Mouse (Mus musculus): ENCODE data around the gene Lipk. TPM values are rescaled to one million over a fixed set of nuclear protein-coding genes. Genes with fewer than 3 reads are reported as not detected.

The Lipk gene
- polyA plus RNA-seq, 1 experiment from 2014 or later: not detected

Small RNA genes lying within 50 kb of the gene (microRNA-seq; reads per million reads assigned to microRNA genes)
- gene Gm23334: not detected

Other genes starting within 250 kb of the Lipk start
- gene Lipo3, start 246.3 kb upstream of the Lipk start, polyA plus RNA-seq (2014; fragmentation: Nextera tagmentation; extraction: Ambion mirVana): 14.4 and 14.9 TPM in 2 replicates
- gene Lipo1, start 220.8 kb upstream of the Lipk start, polyA plus RNA-seq (2014; fragmentation: Nextera tagmentation; extraction: Ambion mirVana): not detected in 2 replicates
- gene Lipf, start 47.1 kb upstream of the Lipk start, polyA plus RNA-seq (2014; fragmentation: Nextera tagmentation; extraction: Ambion mirVana): not detected in 2 replicates
- not detected in 2 replicates for gene Lipn, start 59.1 kb downstream of the Lipk start, polyA plus RNA-seq (2014; fragmentation: Nextera tagmentation; extraction: Ambion mirVana)
- not detected in 2 replicates for gene Lipm, start 92.6 kb downstream of the Lipk start, polyA plus RNA-seq (2014; fragmentation: Nextera tagmentation; extraction: Ambion mirVana)
- gene Ankrd22, start 157.8 kb downstream of the Lipk start, polyA plus RNA-seq (2014; fragmentation: Nextera tagmentation; extraction: Ambion mirVana): 0.13 TPM in 1 of 2 replicates, not detected in the other
- 3.6 and 4.0 TPM in 2 replicates for gene Stambpl1, start 183.9 kb downstream of the Lipk start, polyA plus RNA-seq (2014; fragmentation: Nextera tagmentation; extraction: Ambion mirVana)
- gene Acta2, start 247.3 kb downstream of the Lipk start, polyA plus RNA-seq (2014; fragmentation: Nextera tagmentation; extraction: Ambion mirVana): 62.3 and 73.6 TPM in 2 replicates

All from neural tube, embryonic 11.5 days (tissue).